Mouse (Mus musculus): Measurements from ENCODE around the gene Sema4c. TPM values are rescaled to one million over a fixed set of nuclear protein-coding genes. Genes with fewer than 3 reads are reported as not detected.

Gene Sema4c
- polyA plus RNA-seq, 1 experiment: 16.8 TPM

DNA sequence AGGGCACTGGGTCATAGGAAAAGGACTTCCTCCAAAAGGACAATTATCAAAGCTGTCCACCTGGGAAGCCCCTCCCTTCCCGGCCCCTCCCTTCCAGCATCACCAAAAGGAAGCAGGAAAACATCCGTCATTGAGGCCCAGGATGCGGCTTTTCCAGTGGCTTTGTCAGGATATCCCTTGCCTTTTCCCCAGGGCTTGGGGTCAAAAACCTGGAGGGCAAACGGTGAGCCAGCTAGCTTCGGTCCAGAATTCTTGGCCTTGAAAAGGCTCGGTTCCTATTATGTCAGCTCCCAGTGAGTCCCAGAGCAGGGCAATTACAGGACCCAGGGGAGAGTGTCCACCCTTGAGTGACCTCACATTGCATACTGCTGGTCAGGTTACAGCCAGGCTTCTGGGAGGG is 2.8 kb upstream of the Sema4c start:
- no peak overlapping the region for H3K4me3 ChIP-seq (ENCODE audit: control insufficient read depth, insufficient read depth, low read length)
- H3K27ac ChIP-seq (ENCODE audit: control insufficient read depth, insufficient read depth, low read length): no peak overlapping the region
- no peak for DNase-seq
- TF ChIP-seq POLR2A (IDR thresholded peaks at IDR 0.05; ENCODE audit: control insufficient read depth, extremely low read depth, insufficient read depth, low read length, poor library complexity) (no peak), CTCF (IDR thresholded peaks at IDR 0.05; ENCODE audit: borderline replicate concordance, control insufficient read depth, extremely low read depth, insufficient read depth, low read length, poor library complexity) (no peak)
- H3K36me3 ChIP-seq (ENCODE audit: control insufficient read depth, insufficient read depth, low read length): no peaks in the 10 kb centered on the region
- 88% methylated on average over 6 of the region's 6 CpGs for WGBS
- no peaks in the 10 kb centered on the region; the same call in 1 of the 2 replicates for H3K27me3 ChIP-seq (ENCODE audit: control insufficient read depth, insufficient read depth, low read length)
- H3K4me1 ChIP-seq (replicated peaks; ENCODE audit: control insufficient read depth, insufficient read depth, low read length): peaks cover 34% of the 10 kb centered on the region

DNA sequence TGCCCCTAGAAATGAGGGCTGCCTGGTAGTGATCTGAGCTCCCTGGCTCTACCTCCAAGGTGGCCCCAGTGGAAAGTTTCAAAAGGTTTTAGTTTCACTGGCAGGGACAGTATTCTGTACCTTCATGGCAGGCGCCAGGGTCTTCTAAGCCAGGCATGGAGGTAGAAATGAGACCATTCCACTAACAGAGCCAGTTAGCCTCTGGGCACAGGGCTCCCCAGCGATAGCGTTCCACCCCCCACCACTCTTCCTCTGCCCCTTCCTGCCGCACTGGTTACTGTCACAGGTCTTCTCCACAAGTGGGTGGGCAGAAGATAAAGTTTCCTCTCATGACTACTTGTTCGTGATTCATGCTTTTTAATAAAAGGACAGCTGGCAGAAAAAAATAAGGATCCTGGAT is 1.7 kb upstream of the Sema4c start:
- no peak overlapping the region for H3K27ac ChIP-seq (ENCODE audit: control insufficient read depth, insufficient read depth, low read length)
- no peaks in the 10 kb centered on the region for H3K36me3 ChIP-seq (ENCODE audit: control insufficient read depth, insufficient read depth, low read length)
- no peaks in the 10 kb centered on the region; the same call in 1 of the 2 replicates for H3K27me3 ChIP-seq (ENCODE audit: control insufficient read depth, insufficient read depth, low read length)
- no peak for DNase-seq
- peaks cover 39% of the 10 kb centered on the region for H3K4me1 ChIP-seq (replicated peaks; ENCODE audit: control insufficient read depth, insufficient read depth, low read length)
- WGBS: 24% methylated on average over 5 of the region's 5 CpGs
- H3K4me3 ChIP-seq (ENCODE audit: control insufficient read depth, insufficient read depth, low read length): no peak overlapping the region
- no peak for TF ChIP-seq CTCF (IDR thresholded peaks at IDR 0.05; ENCODE audit: borderline replicate concordance, control insufficient read depth, extremely low read depth, insufficient read depth, low read length, poor library complexity)
- no peak for TF ChIP-seq POLR2A (IDR thresholded peaks at IDR 0.05; ENCODE audit: control insufficient read depth, extremely low read depth, insufficient read depth, low read length, poor library complexity)

DNA sequence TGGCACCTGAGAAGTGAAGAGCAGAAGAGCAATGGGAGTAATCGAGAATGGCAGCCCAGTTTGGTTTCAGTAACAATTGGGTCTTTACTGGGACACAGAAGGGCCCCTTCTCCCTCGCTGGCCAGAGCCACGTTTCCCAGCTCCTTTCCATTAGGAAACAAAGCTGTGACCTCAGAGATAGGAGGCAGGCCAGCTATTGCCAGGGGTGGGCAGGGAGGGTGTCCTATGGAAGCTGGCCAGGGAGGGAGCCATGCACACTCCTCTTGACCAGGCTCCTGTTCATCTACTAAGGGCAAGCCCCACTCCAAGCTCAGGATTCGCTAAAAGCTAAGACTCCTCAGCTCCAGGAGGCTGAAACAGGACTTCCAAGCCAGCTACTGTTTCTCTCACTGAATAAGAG is 1.1 kb upstream of the Sema4c start:
- Histone ChIP-seq H3K27ac (ENCODE audit: control insufficient read depth, insufficient read depth, low read length) (no peak overlapping the region), H3K4me1 (replicated peaks; ENCODE audit: control insufficient read depth, insufficient read depth, low read length) (peaks cover 39% of the 10 kb centered on the region), H3K27me3 (ENCODE audit: control insufficient read depth, insufficient read depth, low read length) (no peaks in the 10 kb centered on the region; the same call in 1 of the 2 replicates), H3K36me3 (ENCODE audit: control insufficient read depth, insufficient read depth, low read length) (no peaks in the 10 kb centered on the region), H3K4me3 (ENCODE audit: control insufficient read depth, insufficient read depth, low read length) (no peak overlapping the region)
- no peak for TF ChIP-seq POLR2A (IDR thresholded peaks at IDR 0.05; ENCODE audit: control insufficient read depth, extremely low read depth, insufficient read depth, low read length, poor library complexity)
- no peak for TF ChIP-seq CTCF (IDR thresholded peaks at IDR 0.05; ENCODE audit: borderline replicate concordance, control insufficient read depth, extremely low read depth, insufficient read depth, low read length, poor library complexity)
- 61% methylated on average over 4 of the region's 4 CpGs for WGBS
- DNase-seq: no peak

DNA sequence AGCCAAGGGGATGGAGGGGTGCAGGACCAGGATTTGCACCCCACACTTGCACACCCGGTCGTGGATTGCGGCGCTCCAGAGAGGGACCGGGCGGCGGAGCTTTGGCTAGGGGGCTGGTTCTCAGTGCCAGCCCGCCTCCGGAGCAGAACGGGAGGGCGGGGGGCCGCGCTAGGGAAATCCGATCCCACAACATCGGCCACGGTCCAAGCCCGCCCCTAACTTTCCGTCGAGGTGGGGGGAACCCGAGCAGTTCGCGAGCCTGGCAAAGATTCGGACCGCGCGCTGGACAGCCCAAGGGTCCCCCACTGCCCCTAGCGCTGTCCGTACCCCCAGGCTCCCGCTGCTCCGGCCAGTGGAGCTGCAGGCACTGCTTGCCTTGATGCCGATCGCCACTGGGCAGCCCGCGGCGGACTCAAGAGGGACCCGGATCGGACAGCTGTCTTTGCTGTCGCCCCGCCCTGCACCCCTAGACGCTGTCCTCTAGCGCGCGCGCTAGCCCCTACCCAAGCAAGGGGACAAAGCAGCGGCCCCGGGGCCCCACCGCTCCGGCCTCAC is 615 bp downstream of the Sema4c start:
- TF ChIP-seq POLR2A (IDR thresholded peaks at IDR 0.05; ENCODE audit: control insufficient read depth, extremely low read depth, insufficient read depth, low read length, poor library complexity) (no peak), CTCF (IDR thresholded peaks at IDR 0.05; ENCODE audit: borderline replicate concordance, control insufficient read depth, extremely low read depth, insufficient read depth, low read length, poor library complexity) (no peak)
- H3K27ac ChIP-seq (ENCODE audit: control insufficient read depth, insufficient read depth, low read length): no peak overlapping the region

DNA sequence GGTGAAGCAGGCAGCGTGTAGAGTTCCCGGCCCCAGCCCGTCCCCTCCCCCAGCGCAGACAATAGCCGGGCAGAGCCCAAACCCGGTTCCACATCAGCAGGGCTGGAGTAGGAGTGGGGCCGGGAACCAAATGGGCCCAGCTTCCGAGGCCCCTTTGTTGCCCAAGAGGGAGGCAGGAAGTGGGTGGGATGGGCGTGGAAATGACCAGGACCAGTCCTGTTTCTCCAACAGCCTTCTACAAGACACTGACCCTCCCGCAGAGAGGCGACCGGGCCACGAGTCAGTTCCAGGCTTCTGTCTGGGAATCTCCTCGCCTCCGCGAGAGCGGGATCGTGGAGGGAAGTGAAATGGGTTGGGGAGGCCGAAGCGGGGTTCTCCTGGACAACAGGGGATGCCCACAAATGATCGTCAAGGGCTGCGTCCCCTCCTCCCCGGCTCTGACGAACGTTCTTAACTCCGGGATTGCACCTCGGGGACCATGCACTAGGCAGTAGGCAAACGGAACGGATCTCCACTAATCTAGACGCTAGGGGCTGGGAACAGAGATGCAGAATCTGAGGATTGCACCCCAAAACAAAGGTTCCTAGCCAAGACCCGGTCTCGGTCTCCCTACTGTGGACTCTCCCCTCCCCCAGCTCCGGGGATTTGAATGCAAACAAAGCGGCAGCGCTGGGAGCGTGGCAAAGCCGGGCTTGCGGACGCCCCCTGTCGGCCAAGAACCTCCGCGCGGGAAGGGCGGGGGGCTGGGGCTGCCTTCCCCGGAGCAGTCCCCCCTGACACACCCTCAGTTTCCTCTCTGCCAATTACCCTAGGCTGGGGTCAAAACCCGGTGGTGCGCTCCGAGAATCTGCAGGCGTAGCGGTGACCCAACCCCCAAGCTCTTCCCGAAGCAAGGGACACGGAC is 1.3 kb downstream of the Sema4c start:
- H3K36me3 ChIP-seq (ENCODE audit: control insufficient read depth, insufficient read depth, low read length): no peaks in the 10 kb centered on the region
- H3K4me1 ChIP-seq (replicated peaks; ENCODE audit: control insufficient read depth, insufficient read depth, low read length): peaks cover 39% of the 10 kb centered on the region
- WGBS: under 1% methylated on average over 52 of the region's 52 CpGs
- DNase-seq: peak; percentile 90
- TF ChIP-seq POLR2A (IDR thresholded peaks at IDR 0.05; ENCODE audit: control insufficient read depth, extremely low read depth, insufficient read depth, low read length, poor library complexity) (no peak), CTCF (IDR thresholded peaks at IDR 0.05; ENCODE audit: borderline replicate concordance, control insufficient read depth, extremely low read depth, insufficient read depth, low read length, poor library complexity) (peak; percentile 94)
- H3K27ac ChIP-seq (ENCODE audit: control insufficient read depth, insufficient read depth, low read length): no peak overlapping the region
- H3K4me3 ChIP-seq (ENCODE audit: control insufficient read depth, insufficient read depth, low read length): peak overlapping the region; percentile 57
- no peaks in the 10 kb centered on the region; the same call in 1 of the 2 replicates for H3K27me3 ChIP-seq (ENCODE audit: control insufficient read depth, insufficient read depth, low read length)

More for the DNA sequence above, 615 bp downstream of the Sema4c start:
- peak; percentile 46 for DNase-seq
- Histone ChIP-seq H3K36me3 (ENCODE audit: control insufficient read depth, insufficient read depth, low read length) (no peaks in the 10 kb centered on the region), H3K4me1 (replicated peaks; ENCODE audit: control insufficient read depth, insufficient read depth, low read length) (peaks cover 39% of the 10 kb centered on the region), H3K4me3 (ENCODE audit: control insufficient read depth, insufficient read depth, low read length) (peak overlapping the region; percentile 57), H3K27me3 (ENCODE audit: control insufficient read depth, insufficient read depth, low read length) (no peaks in the 10 kb centered on the region; the same call in 1 of the 2 replicates)
- under 1% methylated on average over 48 of the region's 48 CpGs for WGBS

DNA sequence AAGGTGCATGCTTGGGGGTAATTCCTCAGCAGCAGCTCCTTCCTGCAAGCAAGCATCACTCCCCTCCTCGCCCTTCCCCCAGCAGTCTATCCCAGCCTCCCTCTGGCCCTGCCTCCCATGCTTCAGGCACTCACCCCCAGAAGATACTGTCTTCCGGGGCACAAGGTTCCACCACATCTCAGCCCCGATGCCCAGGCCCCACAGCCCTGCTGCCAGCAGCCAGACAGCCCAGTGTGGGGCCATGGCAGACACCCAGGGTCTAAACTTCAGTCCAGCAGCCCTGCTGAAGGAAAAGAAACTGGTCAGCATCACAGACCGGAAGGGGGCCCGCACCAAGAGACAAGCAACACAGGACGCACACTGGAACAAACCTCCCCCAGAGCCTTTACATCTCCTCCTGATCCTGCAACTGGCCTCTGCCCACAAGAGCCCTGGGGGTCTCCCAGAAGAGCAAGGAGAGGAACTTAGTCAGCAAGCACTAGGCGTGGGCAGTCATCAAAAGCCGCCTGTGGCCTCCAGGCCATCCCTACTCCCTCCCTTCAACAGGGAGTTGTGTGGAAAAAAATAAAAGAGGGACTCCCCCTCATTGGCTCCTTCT is 2.3 kb downstream of the Sema4c start:
- Histone ChIP-seq H3K27ac (ENCODE audit: control insufficient read depth, insufficient read depth, low read length) (no peak overlapping the region), H3K27me3 (ENCODE audit: control insufficient read depth, insufficient read depth, low read length) (no peaks in the 10 kb centered on the region; the same call in 1 of the 2 replicates), H3K36me3 (ENCODE audit: control insufficient read depth, insufficient read depth, low read length) (no peaks in the 10 kb centered on the region), H3K4me1 (replicated peaks; ENCODE audit: control insufficient read depth, insufficient read depth, low read length) (peaks cover 39% of the 10 kb centered on the region), H3K4me3 (ENCODE audit: control insufficient read depth, insufficient read depth, low read length) (peak overlapping the region; percentile 57)
- TF ChIP-seq POLR2A (IDR thresholded peaks at IDR 0.05; ENCODE audit: control insufficient read depth, extremely low read depth, insufficient read depth, low read length, poor library complexity): no peak
- no peak for TF ChIP-seq CTCF (IDR thresholded peaks at IDR 0.05; ENCODE audit: borderline replicate concordance, control insufficient read depth, extremely low read depth, insufficient read depth, low read length, poor library complexity)
- DNase-seq: peak; percentile 16
- WGBS: 43% methylated on average over 8 of the region's 8 CpGs

Measured in thymus, adult 2 months (tissue).